Mouse (Mus musculus) heart, embryonic 12.5 days (tissue): Measurements from ENCODE around the gene Srrm4. TPM values are rescaled to one million over a fixed set of nuclear protein-coding genes. Genes with fewer than 3 reads are reported as not detected.
A peak's percentile ranks its signal among the peaks of the same experiment; 100 is the strongest.

Experiments
- ATAC-seq: fragments of 200-750 bp; cut with Nextera tagmentation; 2 replicates; pipeline ENCODE4 v1.8.0; 2017; ENCODE audit warnings: moderate TSS enrichment, moderate library complexity; ENCODE audit not compliant: insufficient number of reproducible peaks, low FRiP score
- H3K27ac ChIP-seq: fragments of 300-500 bp; sonication (generic); 2 replicates; pipeline ENCODE4 v1.5.1; 2016; ENCODE audit warnings: mild to moderate bottlenecking, moderate library complexity; ENCODE audit not compliant: poor library complexity, severe bottlenecking
- H3K27me3 ChIP-seq: fragments of 300-500 bp; sonication (generic); replicated peaks from 2 replicates; pipeline ENCODE4 v1.6.1; 2016; ENCODE audit warnings: mild to moderate bottlenecking, moderate library complexity
- H3K36me3 ChIP-seq: fragments of 300-500 bp; sonication (generic); 2 replicates; pipeline ENCODE4 v1.6.1; 2016; ENCODE audit warnings: mild to moderate bottlenecking, moderate library complexity
- H3K4me1 ChIP-seq: fragments of 300-500 bp; sonication (generic); replicated peaks from 2 replicates; pipeline ENCODE4 v1.6.1; 2016; ENCODE audit warnings: mild to moderate bottlenecking
- H3K4me2 ChIP-seq: fragments of 300-500 bp; sonication (generic); 2 replicates; pipeline ENCODE4 v1.6.1; 2016; ENCODE audit warnings: mild to moderate bottlenecking, moderate library complexity
- H3K4me3 ChIP-seq: fragments of 300-500 bp; sonication (generic); 2 replicates; pipeline ENCODE4 v1.5.1; 2016; ENCODE audit warnings: mild to moderate bottlenecking
- H3K9ac ChIP-seq: fragments of 300-500 bp; sonication (generic); 2 replicates; pipeline ENCODE4 v1.6.1; 2016; ENCODE audit warnings: mild to moderate bottlenecking, moderate library complexity
- H3K9me3 ChIP-seq: fragments of 300-500 bp; sonication (generic); replicated peaks from 2 replicates; pipeline ENCODE4 v1.6.1; 2016; ENCODE audit warnings: mild to moderate bottlenecking, moderate library complexity
- WGBS: fragments of 180-500 bp; shearing (Covaris S2); methylation state at CpG from one replicate; pipeline ENCODE4 v1.1.7; 2016; 5-methylcytosine and 5-hydroxymethylcytosine counted together
- polyA plus RNA-seq: library from polyadenylated mRNA; unstranded; fragments of >200 nt; fragmentation: Nextera tagmentation; extraction: Ambion mirVana; gene quantifications from 2 replicates; pipeline ENCODE4 v1.2.1, GENCODE M21; 2016

Srrm4 gene
- polyA plus RNA-seq, result 1.7 and 2.4 TPM in 2 replicates

DNA sequence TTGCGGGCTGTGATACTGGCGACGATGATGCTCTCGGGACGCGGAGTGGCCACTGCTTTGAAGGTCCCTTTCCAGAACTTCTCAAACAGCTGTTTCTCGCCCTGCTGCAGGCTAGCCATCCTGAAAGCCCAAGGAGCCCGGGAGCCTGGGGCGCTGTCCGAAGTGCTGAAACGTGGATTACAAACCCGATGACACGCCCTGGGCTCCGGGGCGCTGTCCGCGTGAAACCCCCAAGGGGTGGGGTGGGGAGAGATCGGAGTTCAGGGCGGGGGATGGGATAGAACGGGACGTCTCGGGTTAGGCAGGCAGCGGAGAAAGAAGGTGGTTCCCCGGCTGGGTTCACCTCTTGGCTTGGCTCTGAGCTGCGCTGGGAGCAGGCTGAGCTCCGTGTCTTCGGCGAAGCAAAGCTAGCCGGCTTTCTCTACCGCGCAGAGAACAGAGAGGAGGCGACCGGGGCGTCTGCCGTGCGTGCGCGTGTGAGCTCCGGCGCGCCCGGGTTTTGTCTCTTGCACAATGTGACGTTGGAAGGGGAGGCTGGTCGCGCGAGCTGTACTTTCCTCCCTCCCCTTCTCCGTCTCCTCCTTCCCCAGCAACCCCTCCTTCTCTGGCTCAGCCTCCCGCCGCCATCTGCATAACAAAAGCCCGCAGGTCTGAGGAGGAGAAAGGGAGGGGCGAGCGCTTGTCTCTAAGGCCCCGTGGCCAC, at the start of gene Srrm4:
Gene Srrm4, minus strand, starts transcription at position 472 of the 703 bp plus-strand sequence.
- Histone ChIP-seq H3K4me1 (peaks cover 16% of the 10 kb centered on the region), H3K9me3 (peaks cover 9% of the 10 kb centered on the region), H3K27ac (no peak within 1 kb of the TSS), H3K27me3 (peaks cover 73% of the 10 kb centered on the region), H3K4me2 (peak within 1 kb of the TSS; percentile 63), H3K36me3 (no peaks in the 10 kb centered on the region), H3K9ac (no peak within 1 kb of the TSS), H3K4me3 (peak within 1 kb of the TSS; percentile 38)
- ATAC-seq, result peak; percentile 39; the same call in 1 of the 2 replicates
- 1% methylated on average over 52 of the region's 53 CpGs for WGBS

DNA sequence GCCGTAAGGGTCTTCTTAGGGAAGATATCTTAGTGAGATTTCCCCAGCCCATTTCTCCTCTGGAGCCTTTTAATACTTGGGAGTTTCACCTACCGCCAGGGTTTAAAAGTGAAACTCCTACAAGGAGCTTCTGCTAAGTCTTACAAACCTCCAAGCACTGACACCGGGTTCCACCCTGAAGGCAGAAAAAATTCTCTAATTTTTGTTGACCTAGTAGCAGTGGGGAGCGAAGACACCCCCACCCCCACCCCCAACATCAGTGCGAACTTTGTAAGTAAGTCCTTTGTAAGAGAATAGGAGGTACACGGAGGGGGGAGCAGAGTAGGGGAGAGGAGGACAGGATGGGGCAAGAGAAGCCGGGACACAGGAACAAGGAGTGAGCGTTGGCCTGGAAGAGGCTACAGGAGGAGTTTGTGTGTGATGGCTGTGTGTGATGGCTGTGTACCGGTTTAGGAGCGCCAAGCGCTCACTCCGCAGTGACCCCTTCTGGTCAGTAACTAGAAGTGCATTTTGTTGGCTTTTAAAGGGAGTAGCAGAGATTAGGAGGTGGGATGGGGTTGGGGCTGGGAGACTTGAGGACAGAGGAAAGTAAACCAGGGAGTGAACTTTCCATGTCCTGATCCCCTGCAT, 1.3 kb upstream of the Srrm4 start:
- peaks cover 70% of the 10 kb centered on the region for H3K27me3 ChIP-seq
- ATAC-seq, result no peak
- no peaks in the 10 kb centered on the region for H3K36me3 ChIP-seq
- peaks cover 16% of the 10 kb centered on the region for H3K4me1 ChIP-seq
- H3K4me2 ChIP-seq, result peak overlapping the region; percentile 63; the same call in 1 of the 2 replicates
- no peak overlapping the region for H3K27ac ChIP-seq
- H3K9ac ChIP-seq, result no peak overlapping the region
- peaks cover 10% of the 10 kb centered on the region for H3K9me3 ChIP-seq
- WGBS, result under 1% methylated on average over 12 of the region's 12 CpGs
- H3K4me3 ChIP-seq, result no peak overlapping the region

DNA sequence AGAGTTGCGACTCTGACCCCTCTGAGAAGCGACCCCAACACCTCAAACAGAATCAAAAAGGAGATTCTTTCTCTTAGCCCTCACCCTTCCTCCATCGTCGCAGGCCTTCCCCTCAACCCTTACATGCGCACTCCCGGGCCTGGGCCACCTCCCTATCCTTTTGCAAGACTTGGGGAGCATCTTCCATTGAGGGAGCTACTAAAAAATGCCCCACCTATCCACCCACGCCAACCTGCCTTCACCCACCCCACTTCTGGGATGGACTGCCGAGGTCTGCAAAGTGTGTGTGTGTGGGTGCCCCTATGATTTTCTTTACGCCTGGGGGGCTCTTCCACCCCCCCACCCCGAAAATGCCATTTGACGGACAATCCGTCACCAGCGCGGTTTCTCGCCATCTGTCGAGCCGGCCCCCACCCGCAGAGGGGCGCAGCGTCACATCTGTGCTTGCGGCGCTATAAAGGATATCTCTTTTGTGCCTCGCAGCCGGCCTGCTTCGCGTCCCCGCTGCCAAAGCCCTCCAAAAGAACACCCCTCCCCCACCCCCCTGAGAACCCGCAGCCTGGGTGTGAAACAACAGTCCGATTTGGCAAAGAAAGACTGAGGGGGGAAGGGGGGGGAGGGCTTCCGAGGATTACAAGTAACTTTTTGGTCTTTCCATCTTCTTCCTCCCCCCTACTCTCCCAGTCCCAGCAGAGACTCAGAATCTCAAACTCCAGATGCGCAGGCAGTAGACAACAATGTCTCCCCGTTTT, 608 bp upstream of the Srrm4 start:
- H3K4me3 ChIP-seq, result peak overlapping the region; percentile 38
- H3K9ac ChIP-seq, result no peak overlapping the region
- peaks cover 70% of the 10 kb centered on the region for H3K27me3 ChIP-seq
- peaks cover 10% of the 10 kb centered on the region for H3K9me3 ChIP-seq
- H3K4me2 ChIP-seq, result peak overlapping the region; percentile 63
- ATAC-seq, result no peak
- H3K36me3 ChIP-seq, result no peaks in the 10 kb centered on the region
- peaks cover 16% of the 10 kb centered on the region for H3K4me1 ChIP-seq
- WGBS, result 2% methylated on average over 32 of the region's 32 CpGs
- no peak overlapping the region for H3K27ac ChIP-seq

DNA sequence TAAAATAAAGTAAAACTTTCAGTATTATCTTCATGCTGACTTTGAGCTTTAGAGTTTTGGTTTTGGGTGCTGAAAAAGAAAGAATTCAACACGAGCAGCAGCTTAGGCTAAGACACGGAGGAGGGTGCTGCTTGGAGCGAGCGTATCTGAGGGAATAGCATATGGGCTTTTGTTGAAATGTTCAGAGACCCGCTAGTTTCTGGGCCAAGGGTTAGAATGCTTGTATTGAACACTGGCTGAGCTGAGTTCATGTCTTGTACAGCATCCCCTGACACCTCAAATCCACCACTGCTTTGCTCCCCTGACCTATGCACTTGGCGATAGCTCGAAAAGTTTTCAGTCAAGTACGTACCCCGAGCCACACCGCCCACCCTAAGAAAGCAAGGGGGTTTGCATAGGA, 919 bp downstream of the Srrm4 start:
- WGBS, result 4% methylated on average over 10 of the region's 10 CpGs

DNA sequence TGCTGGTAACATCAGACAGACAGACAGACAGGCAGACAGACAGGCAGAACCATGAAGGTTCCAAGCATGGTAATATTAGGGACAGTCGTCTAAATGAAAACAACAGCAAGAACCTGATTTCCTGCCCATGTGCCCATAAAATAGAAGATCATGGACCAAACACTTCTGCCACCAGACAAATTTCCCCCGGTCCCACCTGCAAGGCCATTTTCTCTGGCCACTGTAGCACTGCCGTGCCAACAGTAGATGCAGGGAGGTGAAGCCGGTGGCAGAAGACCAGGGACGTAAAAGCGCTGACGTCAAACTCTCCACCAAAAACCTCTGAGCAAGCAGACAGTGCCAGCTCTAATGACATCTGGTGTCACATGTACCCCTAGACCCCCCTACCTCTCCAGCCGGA, 2.0 kb downstream of the Srrm4 start:
- Histone ChIP-seq H3K27me3 (peaks cover 68% of the 10 kb centered on the region), H3K27ac (no peak overlapping the region), H3K9ac (no peak overlapping the region), H3K4me2 (no peak overlapping the region), H3K36me3 (no peaks in the 10 kb centered on the region), H3K4me3 (no peak overlapping the region), H3K4me1 (peaks cover 16% of the 10 kb centered on the region), H3K9me3 (peaks cover 7% of the 10 kb centered on the region; the same call in 1 of the 2 replicates)
- 68% methylated on average over 8 of the region's 8 CpGs for WGBS
- ATAC-seq, result no peak

More for the DNA sequence above, 919 bp downstream of the Srrm4 start:
- H3K9me3 ChIP-seq, result peaks cover 7% of the 10 kb centered on the region; the same call in 1 of the 2 replicates
- no peak overlapping the region for H3K9ac ChIP-seq
- H3K36me3 ChIP-seq, result no peaks in the 10 kb centered on the region
- peaks cover 74% of the 10 kb centered on the region for H3K27me3 ChIP-seq
- H3K4me2 ChIP-seq, result no peak overlapping the region
- H3K4me1 ChIP-seq, result peaks cover 16% of the 10 kb centered on the region
- H3K27ac ChIP-seq, result no peak overlapping the region
- no peak overlapping the region for H3K4me3 ChIP-seq
- no peak for ATAC-seq

DNA sequence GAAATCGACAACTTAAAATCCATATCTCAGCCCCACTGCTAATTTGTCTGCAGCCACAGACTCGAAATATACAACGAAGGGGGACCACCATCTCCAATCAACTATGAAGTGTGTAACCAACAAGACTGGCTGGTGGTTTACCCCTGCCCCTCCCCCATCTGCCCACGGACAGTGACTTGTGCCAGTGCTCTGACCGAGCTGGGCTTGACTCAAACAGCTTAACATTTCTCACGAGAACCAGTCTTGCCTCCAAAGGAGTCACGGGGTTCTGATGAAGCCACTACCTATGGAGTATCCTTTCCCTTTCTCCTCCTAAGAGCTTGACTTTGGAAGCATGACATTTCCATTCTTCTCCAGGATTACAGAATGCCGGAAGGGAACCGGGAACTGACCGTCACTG, 2.8 kb downstream of the Srrm4 start:
- Histone ChIP-seq H3K9ac (no peak overlapping the region), H3K27ac (no peak overlapping the region), H3K4me1 (peaks cover 16% of the 10 kb centered on the region), H3K36me3 (no peaks in the 10 kb centered on the region), H3K4me3 (no peak overlapping the region), H3K9me3 (peaks cover 7% of the 10 kb centered on the region; the same call in 1 of the 2 replicates), H3K27me3 (peaks cover 61% of the 10 kb centered on the region), H3K4me2 (no peak overlapping the region)
- ATAC-seq, result no peak
- 49% methylated on average over 10 of the region's 10 CpGs for WGBS

DNA sequence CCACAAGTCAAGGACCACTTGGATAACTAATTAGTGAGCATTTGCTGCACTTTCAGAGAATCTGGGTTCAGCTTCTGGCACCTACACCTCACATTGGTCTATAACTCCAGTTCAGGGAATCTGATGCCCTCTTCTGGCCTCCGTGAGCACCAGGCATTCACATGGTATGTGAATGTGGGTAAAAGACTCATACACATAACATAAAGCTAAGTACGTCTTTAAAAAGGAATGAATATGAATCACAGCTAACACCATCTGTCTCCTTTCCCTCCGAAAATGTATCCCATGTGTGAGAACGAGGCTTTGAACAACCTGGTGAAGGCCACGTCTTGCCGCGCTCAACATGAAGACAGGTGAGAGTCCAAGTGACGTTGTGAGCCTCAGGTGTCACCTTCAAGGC, 12.1 kb downstream of the Srrm4 start:
- Histone ChIP-seq H3K9me3 (no peaks in the 10 kb centered on the region), H3K27me3 (0 out of 2 replicates have a peak, but pooled peaks cover 5% of the 10 kb centered on the region), H3K4me3 (no peak overlapping the region), H3K4me1 (no peaks in the 10 kb centered on the region), H3K4me2 (no peak overlapping the region), H3K36me3 (no peaks in the 10 kb centered on the region), H3K27ac (no peak overlapping the region), H3K9ac (no peak overlapping the region)
- no peak for ATAC-seq
- WGBS, result 81% methylated on average over 8 of the region's 8 CpGs

DNA sequence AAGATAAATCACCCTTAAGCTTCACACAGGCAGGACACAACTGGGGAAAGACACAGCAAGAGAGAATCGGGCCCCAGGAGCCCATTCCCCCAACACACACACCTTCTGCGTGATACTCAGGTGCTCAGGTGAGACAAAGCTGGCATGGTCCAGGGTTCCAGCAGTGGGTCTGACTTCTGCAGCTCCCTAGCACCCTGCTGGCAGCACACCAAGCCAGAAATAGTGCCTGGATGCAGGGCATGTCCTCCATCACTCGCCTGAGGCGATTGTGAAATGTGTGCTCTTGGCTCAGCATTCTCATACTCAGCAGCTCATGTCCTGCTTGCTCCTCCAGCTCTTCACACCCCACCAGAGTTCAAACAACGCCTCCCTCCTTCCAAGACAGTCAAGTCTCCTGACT, 14.5 kb downstream of the Srrm4 start:
- 73% methylated on average over 5 of the region's 5 CpGs for WGBS
- no peak for ATAC-seq

DNA sequence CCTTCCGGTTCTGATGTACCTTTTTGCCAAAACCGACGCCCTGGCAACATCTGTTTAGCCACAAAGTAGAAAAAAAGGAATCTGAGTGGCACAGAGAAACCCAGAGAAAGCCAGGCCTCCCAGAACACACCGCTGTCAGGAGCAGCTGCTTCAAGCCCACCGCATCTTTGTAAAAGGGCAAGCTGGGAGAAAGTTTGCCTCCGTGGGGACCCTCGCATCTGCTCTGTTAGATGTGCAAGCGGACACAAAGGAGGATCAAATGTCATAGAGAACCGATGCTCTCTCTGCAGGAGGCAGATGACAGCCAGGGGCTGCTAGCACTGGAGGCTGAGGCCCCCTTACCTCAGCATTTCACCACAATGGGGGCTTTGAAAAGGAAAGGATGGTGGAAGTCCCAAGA, 18.3 kb downstream of the Srrm4 start:
- H3K9me3 ChIP-seq, result no peaks in the 10 kb centered on the region
- H3K27me3 ChIP-seq, result peaks cover 10% of the 10 kb centered on the region; the same call in 1 of the 2 replicates
- H3K36me3 ChIP-seq, result no peaks in the 10 kb centered on the region
- no peaks in the 10 kb centered on the region for H3K4me1 ChIP-seq
- no peak overlapping the region for H3K4me2 ChIP-seq
- 46% methylated on average over 9 of the region's 9 CpGs for WGBS
- H3K4me3 ChIP-seq, result no peak overlapping the region
- ATAC-seq, result no peak
- no peak overlapping the region for H3K27ac ChIP-seq
- no peak overlapping the region for H3K9ac ChIP-seq

More for the DNA sequence above, 14.5 kb downstream of the Srrm4 start:
- H3K36me3 ChIP-seq, result no peaks in the 10 kb centered on the region
- no peaks in the 10 kb centered on the region for H3K4me1 ChIP-seq
- H3K4me3 ChIP-seq, result no peak overlapping the region
- no peak overlapping the region for H3K9ac ChIP-seq
- H3K27ac ChIP-seq, result no peak overlapping the region
- no peaks in the 10 kb centered on the region for H3K9me3 ChIP-seq
- peaks cover under 1% of the 10 kb centered on the region; the same call in 1 of the 2 replicates for H3K27me3 ChIP-seq
- no peak overlapping the region for H3K4me2 ChIP-seq

DNA sequence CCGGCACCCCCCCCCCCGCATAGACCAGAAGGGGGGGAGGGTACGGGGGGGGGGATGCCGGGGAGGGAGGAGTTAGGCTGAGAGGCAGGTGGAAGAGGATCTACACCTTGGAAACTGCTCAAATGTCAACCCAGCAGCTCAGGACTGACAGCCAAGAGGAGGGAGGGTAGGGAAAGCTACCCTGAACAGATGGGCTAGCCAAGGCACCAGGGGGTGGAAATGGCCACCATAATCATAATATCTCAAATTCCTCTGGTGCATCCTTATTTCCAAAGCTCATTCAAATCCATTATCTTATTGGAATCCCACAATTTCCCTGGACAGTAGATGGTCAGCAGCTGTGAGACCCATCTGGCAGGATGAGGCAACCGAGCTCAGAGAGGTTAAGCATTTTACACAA, 19.7 kb downstream of the Srrm4 start:
- Histone ChIP-seq H3K27me3 (peaks cover 10% of the 10 kb centered on the region; the same call in 1 of the 2 replicates), H3K27ac (no peak overlapping the region), H3K9me3 (no peaks in the 10 kb centered on the region), H3K36me3 (no peaks in the 10 kb centered on the region), H3K4me1 (no peaks in the 10 kb centered on the region), H3K4me3 (no peak overlapping the region), H3K4me2 (no peak overlapping the region), H3K9ac (no peak overlapping the region)
- WGBS, result 18% methylated on average over 4 of the region's 5 CpGs
- no peak for ATAC-seq
